Mouse (Mus musculus): ENCODE results near the gene Timp3.

DNA sequence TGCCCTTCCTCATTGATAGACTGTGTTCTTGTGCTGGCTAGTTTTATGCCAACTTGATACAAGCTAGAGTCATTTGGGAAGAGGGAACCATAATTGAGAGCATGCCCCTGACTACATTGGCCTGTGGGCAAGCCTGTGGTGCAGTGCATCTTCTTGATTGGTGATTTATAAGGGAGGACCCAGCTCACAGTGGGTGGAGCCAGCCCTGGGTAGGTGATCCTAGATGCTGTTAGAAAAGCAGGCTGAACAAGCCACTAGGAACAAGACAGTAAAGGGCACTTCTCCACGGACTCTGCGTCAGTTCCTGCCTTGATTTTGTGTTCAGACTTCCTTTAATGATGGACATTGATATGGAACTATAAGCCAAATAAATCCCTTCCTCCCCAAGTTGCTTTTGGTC lies 84.5 kb downstream of the Timp3 start:
- TF ChIP-seq CTCF (conservative IDR thresholded peaks at IDR 0.05; ENCODE audit: low read length) (no peak), POU5F1 (IDR thresholded peaks at IDR 0.05; ENCODE audit: borderline replicate concordance, low read length) (no peak)

All from E14TG2a.4 (cell line).